Mouse (Mus musculus): ENCODE results near the gene Tysnd1. TPM values are rescaled to one million over a fixed set of nuclear protein-coding genes. Genes with fewer than 3 reads are reported as not detected.

The Tysnd1 gene
- 36.2 and 37.1 TPM in 2 replicates for polyA plus RNA-seq (2015; fragmentation: Nextera tagmentation; extraction: Ambion mirVana)

GRCm38 (mm10) chr10:61694870-61695670, at the start of gene Tysnd1:
Gene Tysnd1 (plus strand): TSS chr10:61695514.

GRCm38 (mm10) chr10:61647790-61648736, 47.3 kb upstream of the Tysnd1 start, which contains the start of gene Ppa1:
Gene Ppa1 (plus strand): TSS chr10:61648552.

GRCm38 (mm10) chr10:61680015-61680913, 15.1 kb upstream of the Tysnd1 start, which contains the start of gene Sar1a:
Gene Sar1a (plus strand): TSS chr10:61680299.

GRCm38 (mm10) chr10:61714771-61715461, 19.6 kb downstream of the Tysnd1 start, which contains the start of gene Aifm2:
Gene Aifm2 (plus strand): TSS chr10:61715263.

Other genes with a start within 250 kb of the Tysnd1 start
- gene Eif4ebp2, start 242.9 kb upstream of the Tysnd1 start, polyA plus RNA-seq (2015; fragmentation: Nextera tagmentation; extraction: Ambion mirVana), result 43.4 and 43.7 TPM in 2 replicates
- gene Lrrc20, start 219.7 kb upstream of the Tysnd1 start, polyA plus RNA-seq (2015; fragmentation: Nextera tagmentation; extraction: Ambion mirVana), result 7.7 and 8.7 TPM in 2 replicates
- 1.6 and 2.6 TPM in 2 replicates for gene Npffr1, start 100.0 kb upstream of the Tysnd1 start, polyA plus RNA-seq (2015; fragmentation: Nextera tagmentation; extraction: Ambion mirVana)
- 173 and 178 TPM in 2 replicates for gene Ppa1, start 47.0 kb upstream of the Tysnd1 start, polyA plus RNA-seq (2015; fragmentation: Nextera tagmentation; extraction: Ambion mirVana)
- 162 and 166 TPM in 2 replicates for gene Sar1a, start 15.2 kb upstream of the Tysnd1 start, polyA plus RNA-seq (2015; fragmentation: Nextera tagmentation; extraction: Ambion mirVana)
- 22.2 and 23.4 TPM in 2 replicates for gene Aifm2, start 19.7 kb downstream of the Tysnd1 start, polyA plus RNA-seq (2015; fragmentation: Nextera tagmentation; extraction: Ambion mirVana)
- 138 and 149 TPM in 2 replicates for gene H2afy2, start 88.6 kb downstream of the Tysnd1 start, polyA plus RNA-seq (2015; fragmentation: Nextera tagmentation; extraction: Ambion mirVana)

Measured in neural tube, postnatal 0 days (tissue).